Mouse (Mus musculus): ENCODE results near the gene Pxylp1. TPM values are rescaled to one million over a fixed set of nuclear protein-coding genes. Genes with fewer than 3 reads are reported as not detected.

Gene Pxylp1
- total and polyA plus RNA-seq, 3 experiments, result 7.8 to 10.1 (median 8.3) TPM

GRCm38 (mm10) chr9:96849012-96849411, 43.5 kb downstream of the Pxylp1 start:
- TF ChIP-seq RCOR1 (conservative IDR thresholded peaks at IDR 0.05; ENCODE audit: low read depth, low read length) (no peak), JUND (conservative IDR thresholded peaks at IDR 0.05; ENCODE audit: low read depth, low read length) (no peak), MAFK (IDR thresholded peaks at IDR 0.05; ENCODE audit: insufficient replicate concordance, low read length) (peak; percentile 92), POLR2AphosphoS2 (IDR thresholded peaks at IDR 0.05; ENCODE audit: low read depth, low read length) (no peak)
- no peaks in the 10 kb centered on the region for H3K79me2 ChIP-seq (replicated peaks; ENCODE audit: control insufficient read depth, extremely low read depth, insufficient read depth, poor library complexity, severe bottlenecking)
- no peak overlapping the region for H3K9ac ChIP-seq (ENCODE audit: insufficient read depth, low read depth)
- H3K4me3 ChIP-seq (replicated peaks in 1 of 3; ENCODE audit: low read depth in 2 of 3, low read length in 2 of 3, poor library complexity in 1 of 3), result no peak overlapping the region
- no peak for DNase-seq (ENCODE audit: extremely low read depth)
- no peak overlapping the region for H3K4me2 ChIP-seq (ENCODE audit: insufficient read depth, low read depth, poor library complexity, severe bottlenecking)
- H3K27ac ChIP-seq (ENCODE audit: insufficient read depth, low read depth), result no peak overlapping the region
- dilution Hi-C loops (cut with MboI; ENCODE audit: extremely low pct_ligation_motif_present, extremely low pct_unique_long_range_greater_than_20kb, low sequenced_read_pairs) (no loop called here), in situ Hi-C loops (cut with MboI; ENCODE audit: low pct_ligation_motif_present, low pct_unique_long_range_greater_than_20kb, low sequenced_read_pairs) (loop anchor here (5.0 kb wide), 1 partner anchor 33 kb away; no protein-coding TSS in a partner anchor)
- peaks cover 9 to 63% of the 10 kb centered on the region in 2 experiments for H3K4me1 ChIP-seq (ENCODE audit: control insufficient read depth in 1 of 2, insufficient read depth in 2 of 2)
- H3K9me3 ChIP-seq (replicated peaks; ENCODE audit: low read length), result peaks cover 7% of the 10 kb centered on the region
- no peaks in the 10 kb centered on the region for H3K27me3 ChIP-seq (replicated peaks)
- peaks cover 0 to 31% of the 10 kb centered on the region in 2 experiments for H3K36me3 ChIP-seq (replicated peaks in 1 of 2; ENCODE audit: control insufficient read depth in 1 of 2, insufficient read depth in 1 of 2, low read length in 1 of 2)

DNA sequence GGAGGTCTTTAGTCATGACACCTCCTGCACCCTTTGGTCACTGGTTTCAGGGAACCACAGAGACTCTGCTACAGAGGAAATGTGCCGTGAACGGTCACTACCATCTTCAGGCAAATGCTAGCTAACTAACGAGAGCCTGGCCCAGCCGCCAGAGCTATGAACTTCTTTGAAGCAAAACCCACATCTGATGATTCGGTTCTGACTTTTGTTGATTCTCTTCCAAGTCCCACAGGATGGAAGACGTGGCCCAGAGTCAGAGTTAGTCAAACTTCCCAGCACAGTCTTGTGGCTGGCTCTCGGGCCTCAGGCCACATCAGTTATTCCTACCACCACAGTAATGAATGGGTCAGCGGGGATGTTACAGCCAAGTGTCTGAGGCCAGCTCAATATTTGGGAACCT, 46.1 kb downstream of the Pxylp1 start:
- peaks cover 0 to 39% of the 10 kb centered on the region in 2 experiments; a peak in 2 of 4 replicates for H3K4me1 ChIP-seq (ENCODE audit: control insufficient read depth in 1 of 2, insufficient read depth in 2 of 2)
- H3K79me2 ChIP-seq (replicated peaks; ENCODE audit: control insufficient read depth, extremely low read depth, insufficient read depth, poor library complexity, severe bottlenecking), result no peaks in the 10 kb centered on the region
- no peak overlapping the region for H3K4me2 ChIP-seq (ENCODE audit: insufficient read depth, low read depth, poor library complexity, severe bottlenecking)
- no peak for TF ChIP-seq KAT2A (IDR thresholded peaks at IDR 0.05; ENCODE audit: insufficient replicate concordance, low read length)
- no peak for TF ChIP-seq RCOR1 (conservative IDR thresholded peaks at IDR 0.05; ENCODE audit: low read depth, low read length)
- TF ChIP-seq ETS1 (conservative IDR thresholded peaks at IDR 0.05; ENCODE audit: low read depth, low read length), result no peak
- no peak for TF ChIP-seq MAZ (IDR thresholded peaks at IDR 0.05; ENCODE audit: low read depth, low read length)
- no peak for TF ChIP-seq MXI1 (IDR thresholded peaks at IDR 0.05; ENCODE audit: low read depth, low read length)
- no peak for TF ChIP-seq ZKSCAN1 (IDR thresholded peaks at IDR 0.05; ENCODE audit: borderline replicate concordance, low read depth, low read length)
- TF ChIP-seq JUND (conservative IDR thresholded peaks at IDR 0.05; ENCODE audit: low read depth, low read length), result no peak
- TF ChIP-seq MAFK (IDR thresholded peaks at IDR 0.05; ENCODE audit: insufficient replicate concordance, low read length), result no peak
- TF ChIP-seq UBTF (IDR thresholded peaks at IDR 0.05; ENCODE audit: low read depth, low read length), result no peak
- TF ChIP-seq CHD2 (IDR thresholded peaks at IDR 0.05; ENCODE audit: low read length), result no peak
- TF ChIP-seq USF1 (IDR thresholded peaks at IDR 0.05; ENCODE audit: low read depth, low read length), result no peak
- no peak for TF ChIP-seq SMC3 (IDR thresholded peaks at IDR 0.05; ENCODE audit: low read depth, low read length)
- DNase-seq (ENCODE audit: extremely low read depth), result no peak
- peaks cover 7% of the 10 kb centered on the region for H3K9me3 ChIP-seq (replicated peaks; ENCODE audit: low read length)
- no peaks in the 10 kb centered on the region for H3K27me3 ChIP-seq (replicated peaks)
- in situ Hi-C loops (cut with MboI; ENCODE audit: low pct_ligation_motif_present, low pct_unique_long_range_greater_than_20kb, low sequenced_read_pairs), result loop anchor here (5.0 kb wide), 1 partner anchor 36 kb away; no protein-coding TSS in a partner anchor
- H3K36me3 ChIP-seq (replicated peaks in 1 of 2; ENCODE audit: control insufficient read depth in 1 of 2, insufficient read depth in 1 of 2, low read length in 1 of 2), result peaks cover 0 to 34% of the 10 kb centered on the region in 2 experiments
- H3K27ac ChIP-seq (ENCODE audit: insufficient read depth, low read depth), result no peak overlapping the region
- dilution Hi-C loops (cut with MboI; ENCODE audit: extremely low pct_ligation_motif_present, extremely low pct_unique_long_range_greater_than_20kb, low sequenced_read_pairs), result no loop called here
- H3K4me3 ChIP-seq (replicated peaks in 1 of 3; ENCODE audit: low read depth in 2 of 3, low read length in 2 of 3, poor library complexity in 1 of 3), result no peak overlapping the region
- no peak overlapping the region for H3K9ac ChIP-seq (ENCODE audit: insufficient read depth, low read depth)
